Mouse (Mus musculus) intestine, embryonic 16.5 days (tissue): ENCODE data around the gene Ppp1r3d. TPM values are rescaled to one million over a fixed set of nuclear protein-coding genes. Genes with fewer than 3 reads are reported as not detected.

Source experiments
- ATAC-seq: fragments of 200-750 bp; cut with Nextera tagmentation; 2 replicates; pipeline ENCODE4 v1.8.0; 2017; ENCODE audit warnings: moderate TSS enrichment, moderate library complexity
- H3K27ac ChIP-seq: fragments of 300-500 bp; sonication (generic); 2 replicates; pipeline ENCODE4 v1.5.1; 2014; ENCODE audit warnings: mild to moderate bottlenecking, low read length
- H3K27me3 ChIP-seq: fragments of 300-500 bp; sonication (generic); replicated peaks from 2 replicates; pipeline ENCODE4 v1.6.1; 2014; ENCODE audit warnings: low read length, control low read depth, mixed read lengths; ENCODE audit not compliant: control insufficient read depth, insufficient read depth
- H3K36me3 ChIP-seq: fragments of 300-500 bp; sonication (generic); 2 replicates; pipeline ENCODE4 v1.6.1; 2014; ENCODE audit warnings: low read length, control low read depth; ENCODE audit not compliant: control insufficient read depth, insufficient read depth
- H3K4me1 ChIP-seq: fragments of 300-500 bp; sonication (generic); 2 replicates; pipeline ENCODE4 v1.6.1; 2014; ENCODE audit warnings: low read length, control low read depth, mixed read lengths; ENCODE audit not compliant: control insufficient read depth, insufficient read depth
- H3K4me2 ChIP-seq: fragments of 300-500 bp; sonication (generic); 2 replicates; pipeline ENCODE4 v1.6.1; 2014; ENCODE audit warnings: low read depth, low read length, control low read depth
- H3K4me3 ChIP-seq: fragments of 300-500 bp; sonication (generic); 2 replicates; pipeline ENCODE4 v1.5.1; 2014; ENCODE audit warnings: mild to moderate bottlenecking, low read length
- H3K9ac ChIP-seq: fragments of 300-500 bp; sonication (generic); 2 replicates; pipeline ENCODE4 v1.6.1; 2014; ENCODE audit warnings: low read depth, low read length
- H3K9me3 ChIP-seq: fragments of 300-500 bp; sonication (generic); 2 replicates; pipeline ENCODE4 v1.6.1; 2016; ENCODE audit warnings: low read length, control low read depth; ENCODE audit not compliant: control insufficient read depth
- WGBS: fragments of 180-500 bp; shearing (Covaris S2); extraction: QIAGEN DNeasy Blood & Tissue Kit; methylation state at CpG from one replicate; pipeline ENCODE4 v1.1.7; 2014; 5-methylcytosine and 5-hydroxymethylcytosine counted together
- polyA plus RNA-seq: library from polyadenylated mRNA; unstranded; fragments of >200 nt; fragmentation: Nextera tagmentation; extraction: Ambion mirVana; gene quantifications from 2 replicates; pipeline ENCODE4 v1.2.1, GENCODE M21; 2015

Ppp1r3d gene
- polyA plus RNA-seq, 1 experiment from 2014 or later: 3.9 TPM

DNA sequence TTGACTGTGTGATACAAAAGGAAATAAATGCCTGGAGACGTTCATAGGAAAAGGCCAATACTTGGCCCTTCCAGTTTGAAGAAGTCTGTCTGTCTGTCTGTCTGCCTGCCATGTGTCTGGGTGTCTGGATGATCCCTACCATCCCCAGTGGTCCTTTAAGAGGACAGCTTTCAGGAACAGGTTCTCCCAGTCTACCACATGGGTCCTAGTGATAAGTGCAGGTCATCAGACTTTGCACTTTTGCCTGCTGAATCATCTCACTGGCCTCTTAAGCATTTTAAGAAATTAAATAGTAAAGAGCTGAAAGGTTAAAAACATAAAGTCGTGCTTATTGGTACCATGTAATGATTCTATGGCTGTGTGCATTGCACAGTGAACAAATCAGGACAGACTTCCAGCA is 19.2 kb upstream of the Ppp1r3d start:
- Histone ChIP-seq H3K4me1 (peaks cover 7% of the 10 kb centered on the region; the same call in 1 of the 2 replicates), H3K9ac (no peak overlapping the region), H3K27ac (peak overlapping the region; percentile 29; the same call in 1 of the 2 replicates), H3K9me3 (no peaks in the 10 kb centered on the region), H3K4me2 (no peak overlapping the region), H3K27me3 (no peaks in the 10 kb centered on the region), H3K36me3 (no peaks in the 10 kb centered on the region), H3K4me3 (no peak overlapping the region)
- 58% methylated on average over 2 of the region's 2 CpGs for WGBS
- peak; percentile 86 for ATAC-seq

DNA sequence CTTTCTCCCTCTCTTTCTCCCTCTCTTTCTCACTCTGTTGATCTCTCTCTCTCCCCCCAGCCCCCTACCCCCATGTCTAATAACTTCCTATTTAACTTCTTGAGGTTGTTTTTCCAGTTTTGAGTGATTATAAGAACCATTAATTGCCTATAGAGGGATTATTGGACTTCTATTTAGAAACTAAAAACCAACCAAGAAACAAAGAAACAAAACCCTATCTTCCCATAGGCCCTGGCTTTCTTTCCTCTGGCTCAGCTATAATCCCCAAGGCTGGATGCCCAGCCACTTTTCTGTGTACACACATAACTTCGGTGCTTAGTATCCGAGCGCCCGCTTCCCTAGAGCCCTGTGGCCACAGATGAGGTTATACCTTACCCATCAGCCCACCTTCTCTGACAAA is 16.0 kb upstream of the Ppp1r3d start, which contains the start of gene Cdh26:
Gene Cdh26, plus strand, starts transcription at position 301 of the 400 bp plus-strand sequence.
- peak within 1 kb of the TSS; percentile 40 for H3K4me2 ChIP-seq
- 0 out of 2 replicates have a peak within 1 kb of the TSS, but pooled peaks have one; percentile 33 for H3K9ac ChIP-seq
- H3K9me3 ChIP-seq: no peaks in the 10 kb centered on the region
- 80% methylated on average over 4 of the region's 4 CpGs for WGBS
- no peak for ATAC-seq
- no peaks in the 10 kb centered on the region for H3K27me3 ChIP-seq
- no peaks in the 10 kb centered on the region for H3K36me3 ChIP-seq
- peaks cover 10% of the 10 kb centered on the region for H3K4me1 ChIP-seq
- 0 out of 2 replicates have a peak within 1 kb of the TSS, but pooled peaks have one; percentile 12 for H3K4me3 ChIP-seq
- H3K27ac ChIP-seq: peak within 1 kb of the TSS; percentile 72

DNA sequence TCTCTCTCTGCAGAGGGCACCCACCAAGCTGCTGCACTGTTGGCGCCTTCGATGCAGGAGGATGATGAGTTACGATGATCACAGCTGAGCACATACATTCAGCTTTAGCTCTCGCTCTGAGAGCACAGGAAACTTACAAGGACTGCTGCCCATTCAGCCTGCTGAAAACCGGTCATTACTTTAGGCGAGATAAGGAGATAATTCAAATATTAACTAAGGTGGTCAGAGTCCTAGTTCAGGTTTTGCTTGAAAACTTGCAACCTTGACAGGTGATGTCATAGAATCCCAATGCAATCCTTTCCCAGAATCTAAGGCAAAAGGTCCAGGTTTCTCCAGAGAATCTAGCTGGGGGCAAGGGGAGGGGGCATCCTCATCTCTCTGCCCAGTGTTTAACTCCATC is 15.2 kb upstream of the Ppp1r3d start:
- peak overlapping the region; percentile 40 for H3K4me2 ChIP-seq
- no peaks in the 10 kb centered on the region for H3K9me3 ChIP-seq
- WGBS: 55% methylated on average over 6 of the region's 6 CpGs
- H3K27ac ChIP-seq: peak overlapping the region; percentile 72
- no peaks in the 10 kb centered on the region for H3K36me3 ChIP-seq
- 0 out of 2 replicates have a peak overlapping the region, but pooled peaks have one; percentile 12 for H3K4me3 ChIP-seq
- H3K4me1 ChIP-seq: peaks cover 10% of the 10 kb centered on the region
- 0 out of 2 replicates have a peak overlapping the region, but pooled peaks have one; percentile 33 for H3K9ac ChIP-seq
- H3K27me3 ChIP-seq: no peaks in the 10 kb centered on the region
- ATAC-seq: peak; percentile 50

DNA sequence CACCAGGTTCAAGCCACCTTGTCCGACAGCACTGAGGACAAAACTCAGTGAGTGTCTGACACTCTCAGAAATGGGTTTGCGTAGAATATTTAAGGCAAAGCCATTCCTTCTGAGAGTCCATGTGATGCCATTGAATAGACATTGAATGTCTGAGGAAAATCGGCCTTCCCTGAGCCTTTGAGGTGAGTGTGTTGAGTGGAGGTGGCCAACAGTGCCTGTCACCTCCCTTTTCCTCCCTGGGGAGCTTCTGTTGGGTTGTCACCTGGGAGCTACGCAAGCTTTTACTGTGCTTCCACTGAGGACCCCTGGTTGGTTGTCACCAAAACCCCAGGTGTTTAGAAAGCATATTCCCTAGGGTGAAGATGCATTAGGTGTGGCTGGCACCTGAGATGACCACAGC is 14.4 kb upstream of the Ppp1r3d start:
- H3K9ac ChIP-seq: no peak overlapping the region
- WGBS: 84% methylated on average over 4 of the region's 4 CpGs
- no peak for ATAC-seq

GRCm38 (mm10) chr2:178428183-178428582 is 13.9 kb upstream of the Ppp1r3d start:
- Histone ChIP-seq H3K4me3 (no peak overlapping the region), H3K27me3 (no peaks in the 10 kb centered on the region), H3K4me1 (peaks cover 10% of the 10 kb centered on the region), H3K36me3 (no peaks in the 10 kb centered on the region), H3K9ac (no peak overlapping the region), H3K4me2 (no peak overlapping the region), H3K27ac (no peak overlapping the region), H3K9me3 (no peaks in the 10 kb centered on the region)
- no peak for ATAC-seq
- WGBS: 84% methylated on average over 9 of the region's 9 CpGs

More for the DNA sequence above, 14.4 kb upstream of the Ppp1r3d start:
- no peak overlapping the region for H3K4me3 ChIP-seq
- H3K27me3 ChIP-seq: no peaks in the 10 kb centered on the region
- no peak overlapping the region for H3K4me2 ChIP-seq
- H3K9me3 ChIP-seq: no peaks in the 10 kb centered on the region
- peaks cover 10% of the 10 kb centered on the region for H3K4me1 ChIP-seq
- no peaks in the 10 kb centered on the region for H3K36me3 ChIP-seq
- no peak overlapping the region for H3K27ac ChIP-seq

DNA sequence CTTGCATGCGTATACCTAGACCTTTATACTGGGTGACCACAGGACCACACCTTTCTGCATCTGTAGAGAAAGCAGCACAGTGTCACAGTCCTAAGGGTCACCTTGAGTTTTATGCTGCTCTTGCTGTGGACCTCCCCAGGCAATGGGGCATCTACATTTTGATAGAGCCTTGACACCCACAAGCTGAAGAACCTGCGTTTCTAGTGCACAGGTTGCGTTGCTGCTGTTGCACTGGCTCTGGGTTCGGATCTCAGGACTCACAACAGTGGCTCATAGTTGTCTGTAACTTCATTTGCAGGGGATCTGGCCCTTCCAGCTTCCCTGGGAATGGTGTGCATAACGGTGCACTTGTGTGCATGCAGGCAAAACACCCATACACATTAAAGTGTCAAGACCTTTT is 12.9 kb upstream of the Ppp1r3d start:
- no peaks in the 10 kb centered on the region for H3K36me3 ChIP-seq
- H3K9ac ChIP-seq: no peak overlapping the region
- H3K4me3 ChIP-seq: no peak overlapping the region
- H3K27me3 ChIP-seq: no peaks in the 10 kb centered on the region
- peaks cover 10% of the 10 kb centered on the region for H3K4me1 ChIP-seq
- ATAC-seq: peak; percentile 13; the same call in 1 of the 2 replicates
- no peaks in the 10 kb centered on the region for H3K9me3 ChIP-seq
- 82% methylated on average over 5 of the region's 5 CpGs for WGBS
- H3K4me2 ChIP-seq: no peak overlapping the region
- H3K27ac ChIP-seq: no peak overlapping the region

GRCm38 (mm10) chr2:178426229-178426628 is 12.0 kb upstream of the Ppp1r3d start:
- Histone ChIP-seq H3K4me1 (peaks cover 5% of the 10 kb centered on the region; the same call in 1 of the 2 replicates), H3K4me2 (no peak overlapping the region), H3K27me3 (no peaks in the 10 kb centered on the region), H3K9ac (no peak overlapping the region), H3K36me3 (no peaks in the 10 kb centered on the region), H3K27ac (no peak overlapping the region), H3K9me3 (no peaks in the 10 kb centered on the region), H3K4me3 (no peak overlapping the region)
- 26% methylated on average over 4 of the region's 4 CpGs for WGBS
- peak; percentile 34; the same call in 1 of the 2 replicates for ATAC-seq

- no peak overlapping the region for H3K9ac ChIP-seq
- no peak overlapping the region for H3K27ac ChIP-seq
- ATAC-seq: no peak
- H3K27me3 ChIP-seq: no peaks in the 10 kb centered on the region
- 64% methylated on average over 5 of the region's 5 CpGs for WGBS
- no peak overlapping the region for H3K4me3 ChIP-seq
- H3K9me3 ChIP-seq: no peaks in the 10 kb centered on the region
- H3K4me2 ChIP-seq: no peak overlapping the region
- H3K36me3 ChIP-seq: no peaks in the 10 kb centered on the region; the same call in 1 of the 2 replicates
- H3K4me1 ChIP-seq: peaks cover 3% of the 10 kb centered on the region; the same call in 1 of the 2 replicates
These were observed 9.0 kb upstream of the Ppp1r3d start for GRCm38 (mm10) chr2:178423223-178423622.

DNA sequence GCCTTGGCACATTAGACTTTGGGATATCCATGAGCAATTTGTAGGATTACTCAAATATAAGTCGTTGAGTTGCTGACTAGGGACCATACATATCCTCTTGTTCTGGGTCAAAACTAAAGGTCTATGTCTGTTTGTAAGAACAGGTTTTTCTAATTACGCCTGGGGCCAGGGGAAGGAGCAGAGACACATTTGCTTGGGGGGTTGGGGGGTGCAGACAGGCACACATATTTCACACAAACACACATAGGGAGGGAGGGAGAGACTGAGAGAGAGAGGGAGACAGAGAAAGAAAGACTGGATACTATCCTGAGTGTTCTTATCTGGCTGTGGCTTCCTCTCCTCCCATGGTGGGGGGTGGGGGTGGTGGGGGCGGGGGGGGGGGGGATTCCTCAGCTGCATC is 7.9 kb upstream of the Ppp1r3d start:
- no peak overlapping the region for H3K9ac ChIP-seq
- 35% methylated on average over 3 of the region's 3 CpGs for WGBS
- no peak for ATAC-seq
- H3K27ac ChIP-seq: no peak overlapping the region
- H3K4me2 ChIP-seq: no peak overlapping the region
- peaks cover 3% of the 10 kb centered on the region; the same call in 1 of the 2 replicates for H3K4me1 ChIP-seq
- H3K9me3 ChIP-seq: no peaks in the 10 kb centered on the region
- H3K4me3 ChIP-seq: no peak overlapping the region
- H3K27me3 ChIP-seq: no peaks in the 10 kb centered on the region
- H3K36me3 ChIP-seq: no peaks in the 10 kb centered on the region; the same call in 1 of the 2 replicates

- 47% methylated on average over 6 of the region's 6 CpGs for WGBS
- Histone ChIP-seq H3K27ac (no peak overlapping the region), H3K36me3 (no peaks in the 10 kb centered on the region; the same call in 1 of the 2 replicates)
These were observed 7.3 kb upstream of the Ppp1r3d start for GRCm38 (mm10) chr2:178421603-178422002.

More at GRCm38 (mm10) chr2:178421603-178422002, 7.3 kb upstream of the Ppp1r3d start:
- H3K9me3 ChIP-seq: no peaks in the 10 kb centered on the region
- no peaks in the 10 kb centered on the region for H3K4me1 ChIP-seq
- no peak for ATAC-seq
- H3K9ac ChIP-seq: no peak overlapping the region
- no peaks in the 10 kb centered on the region for H3K27me3 ChIP-seq
- no peak overlapping the region for H3K4me3 ChIP-seq
- H3K4me2 ChIP-seq: no peak overlapping the region
